Mouse (Mus musculus) lung, embryonic 16.5 days (tissue): ENCODE measurements around the gene Slc44a3. TPM values are rescaled to one million over a fixed set of nuclear protein-coding genes. Genes with fewer than 3 reads are reported as not detected.

Source experiments
- ATAC-seq: fragments of 200-750 bp; cut with Nextera tagmentation; 2 replicates; pipeline ENCODE4 v1.8.0; 2017; ENCODE audit warnings: low read depth, mild to moderate bottlenecking, moderate library complexity
- H3K27ac ChIP-seq: fragments of 300-500 bp; sonication (generic); 2 replicates; pipeline ENCODE4 v1.5.1; 2014; ENCODE audit warnings: mild to moderate bottlenecking, control low read depth, low read length
- H3K27me3 ChIP-seq: fragments of 300-500 bp; sonication (generic); 2 replicates; pipeline ENCODE4 v1.6.1; 2014; ENCODE audit warnings: low read depth, low read length, mixed read lengths; ENCODE audit not compliant: control insufficient read depth, insufficient read depth
- H3K36me3 ChIP-seq: fragments of 300-500 bp; sonication (generic); 2 replicates; pipeline ENCODE4 v1.6.1; 2014; ENCODE audit warnings: low read length; ENCODE audit not compliant: control insufficient read depth, insufficient read depth
- H3K4me1 ChIP-seq: fragments of 300-500 bp; sonication (generic); replicated peaks from 2 replicates; pipeline ENCODE4 v1.6.1; 2014; ENCODE audit warnings: low read length, mixed read lengths; ENCODE audit not compliant: control insufficient read depth, insufficient read depth
- H3K4me2 ChIP-seq: fragments of 300-500 bp; sonication (generic); 2 replicates; pipeline ENCODE4 v1.6.1; 2014; ENCODE audit warnings: low read depth, low read length, control low read depth
- H3K4me3 ChIP-seq: fragments of 300-500 bp; sonication (generic); 2 replicates; pipeline ENCODE4 v1.5.1; 2014; ENCODE audit warnings: mild to moderate bottlenecking, low read length, control low read depth
- H3K9ac ChIP-seq: fragments of 300-500 bp; sonication (generic); 2 replicates; pipeline ENCODE4 v1.6.1; 2014; ENCODE audit warnings: low read length, control low read depth
- H3K9me3 ChIP-seq: fragments of 300-500 bp; sonication (generic); 2 replicates; pipeline ENCODE4 v1.6.1; 2016; ENCODE audit warnings: low read length; ENCODE audit not compliant: control insufficient read depth
- WGBS: fragments of 180-500 bp; shearing (Covaris S2); extraction: QIAGEN DNeasy Blood & Tissue Kit; methylation state at CpG from one replicate; pipeline ENCODE4 v1.1.7; 2014; 5-methylcytosine and 5-hydroxymethylcytosine counted together
- polyA plus RNA-seq: library from polyadenylated mRNA; unstranded; fragments of >200 nt; fragmentation: Nextera tagmentation; extraction: Ambion mirVana; gene quantifications from 2 replicates; pipeline ENCODE4 v1.2.1, GENCODE M21; 2015

Slc44a3 gene
- polyA plus RNA-seq, 1 experiment from 2014 or later, result 24.4 TPM

DNA sequence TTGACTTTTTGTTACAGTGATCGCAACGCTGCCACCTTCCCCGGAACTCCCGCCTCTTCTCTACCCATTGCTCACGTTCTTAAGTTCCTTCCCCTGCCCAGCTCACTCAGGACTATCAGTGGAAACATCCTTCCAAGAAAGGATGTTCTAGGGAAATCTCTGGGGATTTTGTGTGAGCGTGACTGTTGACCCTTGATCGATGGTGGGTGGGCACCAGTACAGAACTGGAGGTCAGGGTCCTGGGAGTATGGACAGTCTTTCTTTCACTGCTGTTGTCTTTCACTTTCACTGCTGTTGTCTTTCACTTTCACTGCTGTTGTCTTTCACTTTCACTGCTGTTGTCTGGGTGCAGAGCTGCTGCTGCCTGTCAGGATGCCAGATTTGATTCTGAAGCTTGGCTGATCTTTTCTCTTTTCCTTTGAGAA is 38.2 kb downstream of the Slc44a3 start:
- Histone ChIP-seq H3K4me3 (no peak overlapping the region), H3K4me1 (no peaks in the 10 kb centered on the region), H3K9ac (no peak overlapping the region), H3K36me3 (no peaks in the 10 kb centered on the region), H3K27me3 (no peaks in the 10 kb centered on the region), H3K27ac (no peak overlapping the region), H3K9me3 (no peaks in the 10 kb centered on the region), H3K4me2 (no peak overlapping the region)
- ATAC-seq, result no peak
- 80% methylated on average over 7 of the region's 7 CpGs for WGBS

DNA sequence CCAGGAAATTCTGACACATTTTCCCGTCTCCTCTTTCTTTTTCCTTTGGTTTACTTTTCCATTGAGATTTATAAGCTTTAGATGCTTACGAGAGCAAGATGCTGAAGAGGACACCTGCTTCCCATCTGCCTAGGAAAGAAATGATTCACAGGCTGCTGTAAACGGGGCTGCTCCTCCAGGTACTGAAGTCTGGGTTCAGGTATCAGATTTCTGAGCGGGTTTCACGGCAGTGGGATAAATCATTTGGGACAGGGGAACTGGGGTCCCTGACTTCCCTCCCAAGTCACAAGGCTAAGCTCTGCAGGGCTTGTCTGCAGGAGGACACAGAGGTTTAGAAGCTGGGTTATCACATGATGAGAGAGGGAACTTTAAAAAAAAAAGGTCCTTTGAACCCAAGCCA is 40.2 kb downstream of the Slc44a3 start:
- no peak overlapping the region for H3K9ac ChIP-seq

DNA sequence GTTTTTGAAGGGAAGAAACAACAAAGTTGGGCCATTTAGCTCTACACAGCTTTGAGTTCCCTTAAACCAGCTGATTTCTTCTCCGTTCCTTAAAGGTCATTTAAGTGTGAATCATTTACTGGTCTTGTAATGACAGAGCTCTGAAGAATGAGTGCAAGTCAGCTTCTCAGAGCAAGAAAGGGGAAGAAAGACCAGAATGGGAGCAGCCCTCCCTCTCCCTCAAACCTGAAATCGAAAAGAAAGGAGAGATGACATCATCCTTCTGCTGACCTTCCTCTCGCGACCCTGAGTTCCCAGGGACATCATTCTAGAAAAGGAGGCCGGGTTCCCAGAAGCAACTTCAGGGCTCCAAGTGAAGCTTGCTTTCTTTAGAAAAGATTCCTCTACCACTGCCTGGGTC is 41.3 kb downstream of the Slc44a3 start:
- no peak overlapping the region for H3K4me3 ChIP-seq

More for the DNA sequence above, 40.2 kb downstream of the Slc44a3 start:
- Histone ChIP-seq H3K9me3 (no peaks in the 10 kb centered on the region), H3K36me3 (no peaks in the 10 kb centered on the region), H3K4me3 (no peak overlapping the region), H3K27ac (no peak overlapping the region), H3K4me1 (no peaks in the 10 kb centered on the region), H3K27me3 (no peaks in the 10 kb centered on the region), H3K4me2 (no peak overlapping the region)
- WGBS, result 49% methylated on average over 5 of the region's 5 CpGs
- ATAC-seq, result no peak

DNA sequence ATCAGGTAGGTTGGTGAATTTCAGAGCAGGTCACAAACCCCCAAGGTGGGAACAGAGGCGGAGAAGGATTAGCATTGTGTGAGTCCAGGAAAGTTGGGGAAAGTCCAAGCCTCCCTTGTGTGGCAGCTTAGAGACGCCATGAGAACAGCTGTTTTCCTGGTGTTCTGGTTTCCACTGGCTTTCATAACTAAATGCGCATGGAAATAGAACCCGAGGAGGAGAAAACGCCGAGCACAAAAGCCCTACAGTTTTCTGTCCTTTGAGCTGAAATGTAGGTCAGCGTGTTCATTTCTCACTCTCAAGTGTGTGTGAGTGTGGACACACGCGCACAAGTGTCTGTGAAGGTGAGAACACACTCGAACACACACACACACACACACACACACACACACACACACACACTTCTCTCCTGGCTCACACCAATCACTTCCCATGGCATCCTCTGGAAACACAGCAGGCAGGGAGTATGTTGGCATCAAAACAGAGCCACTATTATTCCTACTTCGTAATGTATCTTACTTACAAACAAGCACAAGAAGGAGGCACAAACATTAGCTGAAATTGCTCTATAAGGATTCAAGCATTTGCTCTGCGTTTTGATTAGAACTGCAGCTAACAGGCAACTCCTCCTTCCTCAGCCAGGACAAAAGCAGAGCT is 42.6 kb downstream of the Slc44a3 start:
- Histone ChIP-seq H3K4me2 (no peak overlapping the region), H3K9me3 (no peaks in the 10 kb centered on the region), H3K27ac (no peak overlapping the region), H3K4me1 (no peaks in the 10 kb centered on the region), H3K27me3 (no peaks in the 10 kb centered on the region), H3K36me3 (no peaks in the 10 kb centered on the region), H3K9ac (no peak overlapping the region), H3K4me3 (no peak overlapping the region)
- WGBS, result 59% methylated on average over 12 of the region's 12 CpGs
- no peak for ATAC-seq

More for the DNA sequence above, 41.3 kb downstream of the Slc44a3 start:
- H3K4me2 ChIP-seq, result no peak overlapping the region
- no peak for ATAC-seq
- no peaks in the 10 kb centered on the region for H3K9me3 ChIP-seq
- H3K27ac ChIP-seq, result no peak overlapping the region
- H3K4me1 ChIP-seq, result no peaks in the 10 kb centered on the region
- H3K9ac ChIP-seq, result no peak overlapping the region
- H3K36me3 ChIP-seq, result no peaks in the 10 kb centered on the region
- no peaks in the 10 kb centered on the region for H3K27me3 ChIP-seq
- 49% methylated on average over 5 of the region's 5 CpGs for WGBS

DNA sequence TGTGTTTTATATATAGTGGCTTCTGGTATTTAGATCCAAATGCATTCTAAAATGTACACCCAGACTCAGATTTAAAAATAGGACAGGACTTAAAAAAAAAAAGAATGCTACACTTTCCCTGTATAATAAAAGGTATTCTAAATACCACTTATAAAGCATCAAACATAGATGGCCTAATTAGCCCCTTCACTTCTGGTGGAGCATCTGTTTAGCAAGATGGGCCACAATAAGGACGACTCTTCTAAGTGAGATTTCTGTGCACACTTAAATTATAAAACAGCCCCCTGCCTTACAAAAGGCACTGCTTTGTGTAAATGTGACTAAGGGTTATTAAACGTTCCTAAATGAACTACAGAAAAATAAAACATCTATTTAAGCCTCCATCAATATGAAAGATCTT is 47.0 kb downstream of the Slc44a3 start:
- no peaks in the 10 kb centered on the region for H3K4me1 ChIP-seq
- H3K4me2 ChIP-seq, result no peak overlapping the region
- no peak overlapping the region for H3K27ac ChIP-seq
- H3K36me3 ChIP-seq, result no peaks in the 10 kb centered on the region
- H3K9me3 ChIP-seq, result no peaks in the 10 kb centered on the region
- H3K27me3 ChIP-seq, result no peaks in the 10 kb centered on the region
- no peak overlapping the region for H3K4me3 ChIP-seq
- 78% methylated on average over 2 of the region's 2 CpGs for WGBS
- H3K9ac ChIP-seq, result no peak overlapping the region
- ATAC-seq, result no peak

DNA sequence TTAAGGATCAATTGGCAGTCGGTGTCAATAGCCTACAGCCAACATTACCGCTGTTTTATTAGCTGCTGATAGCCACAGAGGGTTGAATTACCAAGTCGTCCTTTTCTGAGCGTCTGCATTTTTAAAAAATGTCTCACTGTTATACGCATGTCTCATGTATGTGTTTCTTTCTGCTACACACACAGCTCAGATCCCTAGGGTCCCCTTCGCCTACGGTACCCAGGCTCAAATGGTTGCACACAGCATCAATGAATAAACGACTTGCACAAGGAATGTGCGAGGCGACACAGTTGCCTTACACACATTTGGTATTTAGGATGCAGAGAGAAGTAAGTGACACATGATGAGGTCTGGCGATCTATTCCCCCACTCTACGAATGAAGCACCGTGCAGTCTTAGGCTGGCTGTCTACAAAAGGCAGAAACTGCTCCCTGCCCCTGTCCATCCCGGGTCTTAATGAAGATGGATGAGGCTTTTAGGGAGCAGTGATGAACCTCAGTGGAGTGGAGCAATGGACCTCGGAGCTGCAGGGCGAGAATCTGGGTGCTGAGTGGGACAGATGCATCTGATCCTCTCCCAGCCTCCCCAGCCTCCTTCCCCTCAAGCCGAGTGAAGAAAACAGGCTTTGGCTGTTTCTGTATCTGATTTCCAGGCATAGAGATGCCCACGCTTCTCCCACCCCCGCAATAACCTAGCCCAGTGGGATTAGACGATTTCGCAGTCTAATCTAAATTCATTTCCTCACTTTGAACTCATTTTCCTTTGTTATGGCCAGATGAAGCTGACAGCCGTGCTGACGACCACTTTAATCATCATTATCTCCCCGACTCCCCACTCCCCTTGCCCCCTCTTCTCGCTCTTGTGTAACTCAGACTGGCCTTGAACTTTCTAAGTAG is 48.7 kb downstream of the Slc44a3 start:
- no peak overlapping the region for H3K4me2 ChIP-seq
- H3K4me1 ChIP-seq, result no peaks in the 10 kb centered on the region
- ATAC-seq, result no peak
- no peaks in the 10 kb centered on the region for H3K9me3 ChIP-seq
- H3K27me3 ChIP-seq, result no peaks in the 10 kb centered on the region
- no peak overlapping the region for H3K4me3 ChIP-seq
- 40% methylated on average over 25 of the region's 25 CpGs for WGBS
- no peak overlapping the region for H3K9ac ChIP-seq
- H3K27ac ChIP-seq, result no peak overlapping the region
- H3K36me3 ChIP-seq, result no peaks in the 10 kb centered on the region

DNA sequence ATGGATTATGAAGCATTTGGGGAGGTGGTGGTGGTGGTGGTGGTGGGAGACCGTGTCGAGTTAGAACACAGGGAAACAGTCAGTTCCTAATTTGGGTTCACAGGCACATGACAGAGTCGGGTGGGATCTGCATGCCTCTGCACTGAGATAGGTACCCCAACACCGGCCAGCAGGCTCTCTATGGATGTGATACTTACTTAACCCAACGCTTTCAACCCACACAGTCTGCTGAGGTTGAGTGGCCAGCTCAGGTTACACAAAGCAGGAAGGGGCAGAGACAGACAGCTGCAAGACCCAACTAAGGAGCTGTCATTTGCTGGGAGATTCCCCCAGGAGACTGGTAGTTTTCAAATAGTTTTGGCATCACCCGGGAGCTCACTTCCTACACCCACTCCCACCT is 50.6 kb downstream of the Slc44a3 start:
- no peak overlapping the region for H3K9ac ChIP-seq
- no peak overlapping the region for H3K4me2 ChIP-seq
- ATAC-seq, result no peak
- WGBS, result 20% methylated on average over 6 of the region's 6 CpGs
- no peaks in the 10 kb centered on the region for H3K27me3 ChIP-seq
- H3K4me3 ChIP-seq, result no peak overlapping the region
- H3K36me3 ChIP-seq, result no peaks in the 10 kb centered on the region
- H3K9me3 ChIP-seq, result no peaks in the 10 kb centered on the region
- H3K27ac ChIP-seq, result no peak overlapping the region
- H3K4me1 ChIP-seq, result no peaks in the 10 kb centered on the region

DNA sequence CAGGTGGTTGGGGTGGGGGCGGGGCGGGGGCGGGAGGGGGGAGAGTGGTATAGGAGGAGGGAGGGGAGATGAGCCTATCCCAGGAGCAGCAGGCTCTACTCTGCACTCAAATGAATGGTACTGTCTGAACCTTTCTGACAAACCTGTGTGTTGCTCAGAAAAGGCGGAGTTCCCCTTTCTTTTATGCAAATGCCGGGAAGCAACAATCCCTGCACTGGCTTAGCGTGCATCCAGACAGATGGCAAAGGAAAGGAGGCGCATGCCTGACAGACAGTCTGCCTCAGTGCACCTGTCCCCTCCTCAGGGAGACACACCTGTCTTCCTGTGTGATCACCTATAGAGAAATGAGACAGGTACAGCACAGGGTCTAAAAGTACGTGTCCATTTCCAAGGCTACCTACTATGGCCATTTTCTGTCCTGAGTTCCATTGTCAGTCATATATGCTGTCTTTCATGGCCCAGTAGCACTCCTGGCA is 51.2 kb downstream of the Slc44a3 start:
- Histone ChIP-seq H3K4me1 (no peaks in the 10 kb centered on the region), H3K4me2 (no peak overlapping the region), H3K9ac (no peak overlapping the region), H3K36me3 (no peaks in the 10 kb centered on the region), H3K27me3 (no peaks in the 10 kb centered on the region), H3K9me3 (no peaks in the 10 kb centered on the region), H3K4me3 (no peak overlapping the region), H3K27ac (no peak overlapping the region)
- 57% methylated on average over 8 of the region's 8 CpGs for whole genome bisulfite sequencing
- ATAC-seq, result no peak
